Mouse (Mus musculus): ENCODE results near the gene Dgkd.

GRCm38 (mm10) chr1:87836453-87836852 lies 16.6 kb upstream of the Dgkd start:
- TF ChIP-seq CTCF (IDR thresholded peaks at IDR 0.05; ENCODE audit: borderline replicate concordance, insufficient read depth, low read length), result no peak
- no peak for TF ChIP-seq POLR2A (IDR thresholded peaks at IDR 0.05; ENCODE audit: low read depth, low read length)
